Mouse (Mus musculus) limb, embryonic 11.5 days (tissue): Measurements from ENCODE around the gene Kif1b. TPM values are rescaled to one million over a fixed set of nuclear protein-coding genes. Genes with fewer than 3 reads are reported as not detected.

ENCODE experiments used
- ATAC-seq: fragments of 200-750 bp; cut with Nextera tagmentation; 2 replicates; pipeline ENCODE4 v1.8.0; 2017; ENCODE audit warnings: low read depth; ENCODE audit not compliant: insufficient number of reproducible peaks, low FRiP score, low TSS enrichment
- DNase-seq: peaks from one replicate; pipeline ENCODE4 v3.0.0-alpha.2; 2015; ENCODE audit warnings: low spot score
- H3K27ac ChIP-seq: fragments of 300-500 bp; sonication (generic); replicated peaks from 2 replicates; pipeline ENCODE4 v1.5.1; 2014; ENCODE audit warnings: low read depth, mild to moderate bottlenecking, low read length
- H3K27me3 ChIP-seq: fragments of 300-500 bp; sonication (generic); 2 replicates; pipeline ENCODE4 v1.6.1; 2014; ENCODE audit warnings: mild to moderate bottlenecking, low read length, mixed read lengths; ENCODE audit not compliant: control insufficient read depth, insufficient read depth
- H3K36me3 ChIP-seq: fragments of 300-500 bp; sonication (generic); 2 replicates; pipeline ENCODE4 v1.6.1; 2014; ENCODE audit warnings: mild to moderate bottlenecking, low read length, moderate library complexity, mixed read lengths; ENCODE audit not compliant: control insufficient read depth, insufficient read depth
- H3K4me1 ChIP-seq: fragments of 300-500 bp; sonication (generic); 2 replicates; pipeline ENCODE4 v1.6.1; 2014; ENCODE audit warnings: low read length, mixed read lengths; ENCODE audit not compliant: control insufficient read depth, insufficient read depth
- H3K4me2 ChIP-seq: fragments of 300-500 bp; sonication (generic); 2 replicates; pipeline ENCODE4 v1.6.1; 2014; ENCODE audit warnings: low read depth, mild to moderate bottlenecking, moderate library complexity; ENCODE audit not compliant: severe bottlenecking
- H3K4me3 ChIP-seq: fragments of 300-500 bp; sonication (generic); 2 replicates; pipeline ENCODE4 v1.5.1; 2014; ENCODE audit warnings: low read depth, low read length
- H3K9ac ChIP-seq: fragments of 300-500 bp; sonication (generic); 2 replicates; pipeline ENCODE4 v1.6.1; 2014; ENCODE audit warnings: mild to moderate bottlenecking, low read length
- H3K9me3 ChIP-seq: fragments of 300-500 bp; sonication (generic); 2 replicates; pipeline ENCODE4 v1.6.1; 2016; ENCODE audit warnings: low read length; ENCODE audit not compliant: control insufficient read depth
- WGBS: fragments of 180-500 bp; shearing (Covaris S2); extraction: QIAGEN DNeasy Blood & Tissue Kit; methylation state at CpG from one replicate; pipeline ENCODE4 v1.1.7; 2014; 5-methylcytosine and 5-hydroxymethylcytosine counted together
- polyA plus RNA-seq: library from polyadenylated mRNA; unstranded; fragments of >200 nt; fragmentation: Nextera tagmentation; extraction: Ambion mirVana; gene quantifications from 2 replicates; pipeline ENCODE4 v1.2.1, GENCODE M21; 2014

The Kif1b gene
- polyA plus RNA-seq, 1 experiment from 2014 or later = 35.6 TPM

DNA sequence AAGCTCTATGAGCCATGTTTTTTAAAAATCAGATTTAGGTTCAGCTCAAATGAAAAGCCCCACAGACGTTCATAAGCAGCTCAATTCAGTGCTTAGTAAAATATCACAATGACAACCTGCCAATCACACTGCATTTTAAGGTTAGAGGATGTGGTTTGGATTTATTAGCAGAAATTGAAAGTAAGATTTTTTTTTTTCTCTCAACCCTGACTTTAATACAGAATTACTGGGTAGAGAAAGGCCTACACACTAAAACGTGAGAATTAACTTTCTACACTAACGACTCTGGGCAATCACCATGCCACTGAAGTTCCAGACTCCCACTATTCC is 963 bp upstream of the Kif1b start:
- ATAC-seq (no peak), DNase-seq (no peak)
- H3K4me2 ChIP-seq = peak overlapping the region; percentile 60
- peak overlapping the region; percentile 94 for H3K4me3 ChIP-seq
- 0 out of 2 replicates have a peak overlapping the region, but pooled peaks have one; percentile 48 for H3K27ac ChIP-seq
- peak overlapping the region; percentile 55 for H3K9ac ChIP-seq
- 0 out of 2 replicates have a peak, but pooled peaks cover 4% of the 10 kb centered on the region for H3K4me1 ChIP-seq
- H3K9me3 ChIP-seq = no peaks in the 10 kb centered on the region
- no peaks in the 10 kb centered on the region for H3K27me3 ChIP-seq
- H3K36me3 ChIP-seq = no peaks in the 10 kb centered on the region
- WGBS = 45% methylated on average over 3 of the region's 3 CpGs

DNA sequence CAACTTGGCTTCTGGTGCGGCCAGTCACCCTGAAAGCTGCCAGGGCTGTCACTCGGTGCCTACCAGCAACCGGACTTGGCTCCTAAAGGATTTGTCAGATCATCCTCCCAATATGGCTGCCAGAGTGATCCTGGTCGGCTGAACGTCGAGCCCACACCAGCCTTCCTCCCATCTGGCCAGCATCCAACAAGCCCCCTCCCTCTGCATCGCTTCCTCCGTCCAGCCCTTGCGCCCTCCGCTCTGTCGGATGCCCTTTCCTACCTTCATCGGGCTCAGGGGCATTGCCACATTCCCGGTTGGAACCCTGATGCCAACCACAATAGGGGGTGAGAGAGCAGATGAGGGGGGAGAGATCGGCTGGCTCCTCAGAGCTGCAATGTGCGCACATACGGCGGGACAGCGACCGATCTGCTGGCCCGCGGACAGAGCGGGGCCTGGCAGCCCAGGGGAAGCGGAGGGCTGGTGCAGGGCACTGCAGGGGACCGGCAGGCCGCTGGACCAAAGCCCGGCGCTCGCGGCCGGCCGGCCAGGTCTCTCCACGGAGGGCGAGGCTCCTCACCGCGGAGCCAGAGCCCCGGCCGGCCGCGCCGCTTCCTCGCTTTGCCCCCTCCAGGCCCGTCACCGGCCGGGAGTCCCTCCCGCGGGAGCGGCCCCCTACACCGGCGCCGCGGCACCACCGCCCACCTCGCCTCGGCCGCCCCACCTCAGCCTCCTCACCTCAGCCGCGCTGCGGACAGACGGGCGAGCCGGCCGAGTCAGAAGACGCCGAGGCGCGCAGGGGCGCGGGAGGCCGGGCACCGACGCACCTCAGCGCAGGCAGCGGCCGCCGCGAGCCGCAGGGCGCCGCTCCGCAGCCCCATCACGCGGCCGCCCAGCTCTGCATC is 539 bp downstream of the Kif1b start:
- Histone ChIP-seq H3K36me3 (no peaks in the 10 kb centered on the region), H3K4me2 (peak overlapping the region; percentile 65), H3K9ac (peak overlapping the region; percentile 89), H3K9me3 (no peaks in the 10 kb centered on the region), H3K27ac (peak overlapping the region; percentile 83), H3K27me3 (no peaks in the 10 kb centered on the region), H3K4me3 (peak overlapping the region; percentile 94), H3K4me1 (0 out of 2 replicates have a peak, but pooled peaks cover 4% of the 10 kb centered on the region)
- WGBS = under 1% methylated on average over 61 of the region's 83 CpGs
- ATAC-seq (peak; percentile 65), DNase-seq (peak; percentile 70)

DNA sequence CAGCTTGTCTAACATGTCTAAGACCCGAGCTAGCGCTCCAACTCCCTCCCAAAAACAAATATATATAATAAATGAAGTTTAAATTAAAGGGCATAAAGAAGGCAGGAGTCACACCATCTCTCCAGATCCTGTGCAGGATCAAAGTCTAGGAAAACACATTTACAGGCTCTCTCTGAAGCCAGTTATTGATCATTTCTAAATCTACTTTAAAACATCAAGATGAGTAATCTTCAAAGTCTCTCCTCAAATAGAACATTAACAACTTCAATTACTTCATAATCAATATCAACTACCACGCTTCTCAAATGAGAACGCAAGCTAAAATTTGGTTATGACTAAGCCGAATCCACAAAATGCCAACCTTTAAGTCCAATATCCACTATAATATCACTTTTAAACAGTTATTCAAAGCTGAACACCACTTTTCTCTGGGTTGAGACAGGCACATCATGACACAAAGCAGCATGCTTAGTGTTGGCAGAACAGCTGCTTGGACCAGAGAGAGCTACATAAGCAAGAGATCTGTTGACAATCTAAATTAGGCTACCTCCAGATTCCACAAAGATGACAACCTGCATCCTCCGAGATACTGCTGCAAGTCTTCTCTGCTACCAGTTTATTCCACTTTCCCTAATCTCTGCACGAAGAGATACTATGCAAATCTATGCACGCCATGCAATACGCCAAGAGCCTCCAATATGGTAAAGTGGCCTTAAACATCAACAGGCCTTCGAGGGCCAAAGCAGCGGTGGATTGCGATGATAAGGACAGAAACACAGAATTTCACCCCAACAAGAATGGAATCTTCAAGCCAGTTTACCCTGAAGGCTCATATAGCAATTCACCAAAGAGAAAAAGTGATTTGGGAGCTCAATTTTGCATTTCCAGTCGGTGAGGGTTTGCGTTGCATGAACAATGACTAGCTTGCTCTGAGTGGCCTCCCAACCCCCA is 1.5 kb downstream of the Kif1b start:
- Histone ChIP-seq H3K4me1 (0 out of 2 replicates have a peak, but pooled peaks cover 8% of the 10 kb centered on the region), H3K36me3 (no peaks in the 10 kb centered on the region), H3K9me3 (no peaks in the 10 kb centered on the region), H3K27ac (no peak overlapping the region), H3K9ac (peak overlapping the region; percentile 89), H3K27me3 (no peaks in the 10 kb centered on the region), H3K4me3 (peak overlapping the region; percentile 94), H3K4me2 (peak overlapping the region; percentile 65)
- 50% methylated on average over 14 of the region's 14 CpGs for whole genome bisulfite sequencing
- DNase-seq = no peak
- ATAC-seq = no peak

DNA sequence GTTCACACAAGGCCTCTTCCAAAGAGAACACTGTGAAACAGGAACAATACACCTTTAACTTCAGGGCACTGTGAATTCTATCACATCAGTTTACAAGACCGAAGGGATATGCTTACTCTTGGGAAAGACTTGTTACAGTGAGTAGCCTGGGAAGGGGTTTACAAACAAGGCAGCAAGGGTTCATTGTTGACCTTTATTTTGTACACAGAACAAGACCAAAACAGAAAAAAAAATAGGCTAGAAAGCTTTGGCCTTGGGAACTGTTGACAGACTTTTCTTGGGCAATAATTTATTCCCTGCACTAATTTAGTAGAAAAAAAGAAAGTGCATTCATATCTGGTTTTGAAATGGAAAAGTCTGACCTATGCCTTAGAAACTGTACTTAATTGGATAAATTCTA is 3.0 kb downstream of the Kif1b start:
- Histone ChIP-seq H3K4me3 (no peak overlapping the region), H3K27ac (no peak overlapping the region), H3K4me2 (no peak overlapping the region), H3K9ac (no peak overlapping the region), H3K27me3 (no peaks in the 10 kb centered on the region), H3K9me3 (no peaks in the 10 kb centered on the region), H3K36me3 (no peaks in the 10 kb centered on the region), H3K4me1 (0 out of 2 replicates have a peak, but pooled peaks cover 8% of the 10 kb centered on the region)
- no peak for ATAC-seq
- WGBS = 85% methylated on average over 1 of the region's 1 CpGs
- DNase-seq = no peak

DNA sequence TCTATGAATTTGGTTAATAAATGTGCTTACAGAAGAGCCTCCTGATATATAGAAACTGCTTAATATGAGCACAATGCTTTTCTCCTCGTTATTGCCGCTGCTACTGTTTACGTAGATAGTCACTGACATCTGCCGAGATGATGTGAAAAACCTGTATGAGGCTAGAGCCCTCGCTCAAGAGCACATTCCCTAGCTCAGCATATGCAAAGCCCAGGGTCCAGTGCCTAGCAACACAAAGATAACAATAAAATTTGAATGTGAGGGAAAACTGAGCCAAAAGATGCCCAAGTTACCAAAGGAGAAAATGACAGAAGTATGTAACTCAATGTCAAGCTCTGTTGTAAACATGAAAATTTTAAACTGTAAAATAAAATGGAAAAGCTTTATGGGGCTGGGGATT is 4.0 kb downstream of the Kif1b start:
- ATAC-seq (no peak), DNase-seq (no peak)
- Histone ChIP-seq H3K4me1 (0 out of 2 replicates have a peak, but pooled peaks cover 8% of the 10 kb centered on the region), H3K27me3 (no peaks in the 10 kb centered on the region), H3K36me3 (no peaks in the 10 kb centered on the region), H3K4me2 (no peak overlapping the region), H3K27ac (no peak overlapping the region), H3K9me3 (no peaks in the 10 kb centered on the region), H3K4me3 (no peak overlapping the region), H3K9ac (no peak overlapping the region)
- 84% methylated on average over 5 of the region's 5 CpGs for WGBS

DNA sequence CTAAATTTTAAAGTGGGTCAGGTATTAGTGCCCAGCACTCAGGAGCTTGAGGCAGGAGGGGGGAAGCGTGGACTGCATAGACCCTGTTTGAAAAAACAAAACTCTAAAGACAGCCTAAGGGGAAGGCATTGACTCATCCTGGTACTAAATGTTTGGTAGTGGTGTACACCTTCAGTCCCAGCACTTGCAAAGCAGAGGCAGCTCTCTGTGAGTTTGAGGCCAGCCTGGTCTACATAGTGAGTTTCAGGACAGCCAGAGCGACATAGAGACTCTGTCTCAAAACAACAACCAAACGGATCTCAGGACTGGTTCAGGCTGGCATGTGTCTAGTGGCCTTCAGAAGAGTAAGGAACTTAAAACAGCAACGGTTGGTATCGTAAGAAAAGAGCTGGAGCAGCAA is 4.7 kb downstream of the Kif1b start:
- whole genome bisulfite sequencing = 85% methylated on average over 5 of the region's 5 CpGs
- no peaks in the 10 kb centered on the region for H3K9me3 ChIP-seq
- H3K4me3 ChIP-seq = no peak overlapping the region
- no peaks in the 10 kb centered on the region for H3K27me3 ChIP-seq
- H3K4me2 ChIP-seq = no peak overlapping the region
- DNase-seq (no peak), ATAC-seq (no peak)
- H3K9ac ChIP-seq = no peak overlapping the region
- H3K4me1 ChIP-seq = 0 out of 2 replicates have a peak, but pooled peaks cover 8% of the 10 kb centered on the region
- no peak overlapping the region for H3K27ac ChIP-seq
- no peaks in the 10 kb centered on the region for H3K36me3 ChIP-seq

DNA sequence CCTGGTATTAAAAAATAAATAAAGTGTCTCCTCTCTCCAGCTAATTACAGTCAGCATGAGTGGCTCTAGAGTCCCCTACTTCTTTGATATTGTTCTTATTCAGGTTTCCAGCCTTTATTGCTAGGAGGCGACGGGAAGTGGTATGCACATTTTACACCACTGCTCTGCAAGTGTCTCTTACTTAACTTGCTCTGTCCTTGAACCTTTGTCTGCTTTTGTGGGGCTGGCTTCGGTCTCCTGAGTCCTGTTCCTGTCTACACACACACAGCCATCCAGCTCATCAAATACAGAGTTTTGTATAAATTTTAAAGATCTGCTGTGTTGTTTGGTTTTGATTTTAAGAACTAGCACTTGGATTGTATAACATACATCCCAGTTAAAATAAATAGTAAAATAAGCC is 5.4 kb downstream of the Kif1b start:
- no peak overlapping the region for H3K4me3 ChIP-seq
- WGBS = 78% methylated on average over 3 of the region's 3 CpGs
- 0 out of 2 replicates have a peak, but pooled peaks cover 8% of the 10 kb centered on the region for H3K4me1 ChIP-seq
- H3K27ac ChIP-seq = no peak overlapping the region
- no peaks in the 10 kb centered on the region for H3K36me3 ChIP-seq
- H3K9me3 ChIP-seq = no peaks in the 10 kb centered on the region
- H3K9ac ChIP-seq = no peak overlapping the region
- no peak for DNase-seq
- no peaks in the 10 kb centered on the region for H3K27me3 ChIP-seq
- no peak for ATAC-seq
- no peak overlapping the region for H3K4me2 ChIP-seq

DNA sequence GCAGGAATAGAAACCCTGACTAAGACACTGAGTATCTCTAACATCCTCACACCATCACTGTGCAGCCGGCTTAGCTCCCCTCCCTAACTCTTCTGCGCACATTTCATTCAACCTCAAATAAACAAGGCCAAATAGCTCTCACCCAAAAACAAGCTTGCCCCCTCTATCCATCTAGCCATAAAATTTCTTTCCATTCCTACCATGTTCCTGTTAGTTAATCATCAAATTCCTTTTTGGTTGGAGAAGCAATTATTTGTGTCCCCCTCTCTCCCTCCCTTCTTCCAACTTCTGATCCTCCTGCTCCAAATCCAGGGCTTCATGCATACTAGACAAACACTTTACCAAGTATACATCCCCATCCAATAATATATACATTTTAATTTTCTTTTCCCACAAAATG is 11.0 kb downstream of the Kif1b start:
- Histone ChIP-seq H3K4me2 (no peak overlapping the region), H3K4me3 (no peak overlapping the region), H3K27me3 (no peaks in the 10 kb centered on the region), H3K36me3 (no peaks in the 10 kb centered on the region; the same call in 1 of the 2 replicates), H3K4me1 (no peaks in the 10 kb centered on the region), H3K27ac (no peak overlapping the region), H3K9ac (no peak overlapping the region), H3K9me3 (no peaks in the 10 kb centered on the region)
- no peak for ATAC-seq
- 88% methylated on average over 2 of the region's 2 CpGs for WGBS
- DNase-seq = no peak
